Mouse (Mus musculus) liver, embryonic 16.5 days (tissue): Measurements from ENCODE around the gene Hsd3b1. TPM values are rescaled to one million over a fixed set of nuclear protein-coding genes. Genes with fewer than 3 reads are reported as not detected.
A peak's percentile ranks its signal among the peaks of the same experiment; 100 is the strongest.

ENCODE experiments used
- ATAC-seq: fragments of 200-750 bp; cut with Nextera tagmentation; 2 replicates; pipeline ENCODE4 v1.8.0; 2017; ENCODE audit warnings: low read depth, mild to moderate bottlenecking, moderate number of reproducible peaks, moderate library complexity
- H3K27ac ChIP-seq: fragments of 300-500 bp; sonication (generic); 2 replicates; pipeline ENCODE4 v1.5.1; 2014; ENCODE audit warnings: mild to moderate bottlenecking, low read length
- H3K27me3 ChIP-seq: fragments of 300-500 bp; sonication (generic); 2 replicates; pipeline ENCODE4 v1.6.1; 2014; ENCODE audit warnings: low read depth, low read length, mixed read lengths; ENCODE audit not compliant: control insufficient read depth, insufficient read depth
- H3K36me3 ChIP-seq: fragments of 300-500 bp; sonication (generic); 2 replicates; pipeline ENCODE4 v1.6.1; 2014; ENCODE audit warnings: mild to moderate bottlenecking; ENCODE audit not compliant: control insufficient read depth, insufficient read depth
- H3K4me1 ChIP-seq: fragments of 300-500 bp; sonication (generic); 2 replicates; pipeline ENCODE4 v1.6.1; 2014; ENCODE audit warnings: low read depth, low read length, mixed read lengths; ENCODE audit not compliant: control insufficient read depth
- H3K4me2 ChIP-seq: fragments of 300-500 bp; sonication (generic); 2 replicates; pipeline ENCODE4 v1.6.1; 2014; ENCODE audit warnings: low read depth, low read length, mixed read lengths
- H3K4me3 ChIP-seq: fragments of 300-500 bp; sonication (generic); 2 replicates; pipeline ENCODE4 v1.5.1; 2014; ENCODE audit warnings: low read depth, mild to moderate bottlenecking, low read length
- H3K9ac ChIP-seq: fragments of 300-500 bp; sonication (generic); 2 replicates; pipeline ENCODE4 v1.6.1; 2014; ENCODE audit warnings: low read depth, low read length
- H3K9me3 ChIP-seq: fragments of 300-500 bp; sonication (generic); replicated peaks from 2 replicates; pipeline ENCODE4 v1.6.1; 2016; ENCODE audit warnings: low read length; ENCODE audit not compliant: control insufficient read depth
- WGBS: fragments of 180-500 bp; shearing (Covaris S2); extraction: QIAGEN DNeasy Blood & Tissue Kit; methylation state at CpG from one replicate; pipeline ENCODE4 v1.1.7; 2014; ENCODE audit not compliant: insufficient replicate concordance; 5-methylcytosine and 5-hydroxymethylcytosine counted together
- polyA plus RNA-seq: library from polyadenylated mRNA; unstranded; fragments of >200 nt; fragmentation: Nextera tagmentation; extraction: Ambion mirVana; gene quantifications from 2 replicates; pipeline ENCODE4 v1.2.1, GENCODE M21; 2015

Gene Hsd3b1
- polyA plus RNA-seq, result 32.1 and 38.9 TPM in 2 replicates

DNA sequence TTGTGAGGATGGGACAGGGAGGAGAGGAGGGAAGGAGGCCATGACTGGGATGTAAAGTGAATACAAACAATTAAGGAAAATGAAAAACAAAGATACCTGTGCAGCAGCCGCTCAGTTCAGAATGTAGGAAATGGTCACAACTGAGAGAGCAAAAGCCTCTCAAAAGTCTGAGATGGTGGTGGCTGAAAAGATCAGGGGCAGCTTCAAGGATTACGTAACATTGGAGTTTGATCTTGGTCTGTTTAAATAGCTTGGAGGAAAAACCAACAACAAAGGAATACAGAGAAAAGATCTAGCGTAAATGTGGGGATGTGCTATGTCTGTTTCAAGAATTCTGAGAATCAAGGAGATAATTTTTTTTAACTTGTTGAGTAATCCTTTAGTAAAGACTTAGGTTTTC is at the start of gene Hsd3b1:
Hsd3b1 (minus strand) TSS at position 219 of the 400 bp plus-strand sequence.
- Histone ChIP-seq H3K27me3 (no peaks in the 10 kb centered on the region), H3K36me3 (no peaks in the 10 kb centered on the region), H3K4me1 (peaks cover 6% of the 10 kb centered on the region), H3K9me3 (no peaks in the 10 kb centered on the region), H3K4me3 (peak within 1 kb of the TSS; percentile 37), H3K4me2 (peak within 1 kb of the TSS; percentile 19), H3K9ac (peak within 1 kb of the TSS; percentile 17; the same call in 1 of the 2 replicates), H3K27ac (peak within 1 kb of the TSS; percentile 51; the same call in 1 of the 2 replicates)
- WGBS, result 58% methylated on average over 3 of the region's 3 CpGs
- no peak for ATAC-seq

DNA sequence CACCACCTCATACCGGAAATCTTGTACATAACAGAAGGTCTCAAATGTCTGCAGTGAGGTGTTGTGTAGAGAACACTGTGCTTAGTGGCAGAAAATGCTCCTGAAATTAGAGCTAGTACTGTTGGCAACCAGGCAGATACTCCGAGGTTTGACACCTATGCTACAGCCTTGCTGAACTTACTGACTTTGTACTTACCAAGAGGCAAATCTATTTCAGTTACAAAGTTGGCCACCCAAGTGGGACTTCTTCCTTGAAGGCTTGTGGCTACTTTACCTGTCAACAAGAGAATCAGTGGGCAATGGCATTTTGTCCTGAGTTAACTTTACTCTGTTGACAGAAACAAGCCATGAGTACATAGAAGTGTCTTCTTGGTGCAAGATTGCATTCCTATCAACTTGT is 38.0 kb upstream of the Hsd3b1 start:
- H3K9ac ChIP-seq, result no peak overlapping the region
- no peak overlapping the region for H3K4me2 ChIP-seq
- 58% methylated on average over 2 of the region's 2 CpGs for WGBS
- no peaks in the 10 kb centered on the region for H3K27me3 ChIP-seq
- no peak overlapping the region for H3K4me3 ChIP-seq
- ATAC-seq, result no peak
- H3K27ac ChIP-seq, result no peak overlapping the region
- H3K36me3 ChIP-seq, result no peaks in the 10 kb centered on the region
- H3K9me3 ChIP-seq, result no peaks in the 10 kb centered on the region
- H3K4me1 ChIP-seq, result no peaks in the 10 kb centered on the region

DNA sequence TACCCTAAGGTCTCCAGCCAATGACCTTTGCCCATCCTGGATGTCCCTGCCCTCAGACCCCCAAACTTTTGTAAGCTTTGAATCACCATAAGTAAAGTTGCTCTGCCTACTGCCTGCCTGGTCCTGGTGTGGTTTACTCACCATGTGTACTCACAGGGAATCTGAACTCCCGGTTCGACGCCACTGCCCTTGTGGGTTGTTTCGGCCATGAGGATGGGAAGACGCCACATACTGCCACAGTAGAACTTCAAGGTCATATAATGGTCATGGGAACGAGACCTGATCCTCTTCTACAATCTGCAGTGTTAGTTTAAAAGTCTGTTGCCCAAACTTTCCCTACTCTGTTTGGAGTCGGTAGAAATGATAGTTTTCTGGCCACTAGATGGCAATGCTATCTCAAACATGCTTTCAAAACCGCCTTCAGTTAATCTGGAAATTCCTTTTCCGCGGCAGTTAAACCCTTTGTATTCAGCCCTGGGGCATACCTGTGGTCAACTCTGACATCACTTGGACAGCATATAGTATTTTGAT is 35.5 kb upstream of the Hsd3b1 start:
- no peak for ATAC-seq
- no peaks in the 10 kb centered on the region for H3K27me3 ChIP-seq
- no peak overlapping the region for H3K4me2 ChIP-seq
- no peak overlapping the region for H3K9ac ChIP-seq
- no peak overlapping the region for H3K27ac ChIP-seq
- H3K36me3 ChIP-seq, result no peaks in the 10 kb centered on the region
- 31% methylated on average over 10 of the region's 10 CpGs for WGBS
- no peaks in the 10 kb centered on the region for H3K4me1 ChIP-seq
- H3K9me3 ChIP-seq, result no peaks in the 10 kb centered on the region
- H3K4me3 ChIP-seq, result no peak overlapping the region

DNA sequence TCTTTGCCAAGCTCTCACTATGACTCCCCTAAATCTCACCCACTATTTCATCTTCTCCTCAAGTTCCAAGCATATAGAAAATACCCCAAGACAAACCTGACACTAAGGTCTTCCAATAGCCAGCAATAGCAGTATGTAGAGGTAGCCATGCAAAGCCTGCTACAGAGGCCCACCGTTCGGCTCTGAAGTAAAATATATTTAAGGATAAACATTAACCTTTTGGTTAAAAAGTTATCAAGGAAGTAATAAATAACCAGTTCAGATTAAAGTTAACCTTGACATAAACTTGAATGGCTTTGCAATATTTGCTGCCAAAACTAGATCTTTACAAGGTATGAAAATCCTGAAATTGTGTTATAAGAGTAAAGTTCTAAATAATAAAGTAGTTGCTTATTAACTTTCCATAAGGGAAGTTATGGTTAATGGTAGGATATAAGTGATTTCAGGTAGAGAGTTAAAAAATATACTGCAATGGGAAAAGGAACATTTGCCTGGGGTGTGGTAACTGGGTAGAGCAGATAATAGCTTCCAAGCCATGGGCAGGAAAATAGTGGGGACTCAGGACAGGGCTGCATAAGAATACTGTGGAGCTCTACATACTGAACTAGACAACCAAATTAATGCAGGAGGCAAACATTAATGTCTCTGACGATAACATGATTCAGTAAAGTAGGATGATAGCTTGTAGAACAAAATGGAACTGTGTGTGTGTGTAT is 33.6 kb upstream of the Hsd3b1 start, which contains the start of gene Hao2:
Hao2 (minus strand) TSS at position 183 of the 716 bp plus-strand sequence.
- Histone ChIP-seq H3K4me3 (peak within 1 kb of the TSS; percentile 20), H3K4me1 (no peaks in the 10 kb centered on the region; the same call in 1 of the 2 replicates), H3K9me3 (no peaks in the 10 kb centered on the region), H3K27me3 (no peaks in the 10 kb centered on the region), H3K4me2 (peak within 1 kb of the TSS; percentile 36), H3K9ac (no peak within 1 kb of the TSS; the same call in 1 of the 2 replicates), H3K27ac (no peak within 1 kb of the TSS), H3K36me3 (no peaks in the 10 kb centered on the region)
- ATAC-seq, result 0 out of 2 replicates have a peak, but pooled peaks have one; percentile 5
- WGBS, result 55% methylated on average over 3 of the region's 3 CpGs

DNA sequence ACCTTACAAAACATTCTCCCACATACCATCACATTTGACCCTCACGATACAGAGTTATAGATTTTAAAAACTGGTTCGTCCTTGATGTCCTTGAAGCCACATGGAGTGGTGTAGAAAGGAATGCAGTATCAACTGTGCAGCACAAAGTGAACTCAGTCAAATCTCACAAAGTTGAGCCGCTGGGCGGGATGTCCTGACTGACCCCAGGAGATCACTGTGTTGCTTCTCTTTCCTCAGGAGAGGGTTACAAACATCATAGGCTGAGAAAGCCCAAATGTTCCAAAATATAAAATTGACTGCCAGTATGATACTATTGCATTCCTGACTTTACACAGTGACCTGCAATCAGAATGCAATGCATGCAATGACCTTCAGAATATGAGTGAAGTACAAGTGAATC is 30.8 kb upstream of the Hsd3b1 start:
- H3K27me3 ChIP-seq, result no peaks in the 10 kb centered on the region
- WGBS, result 58% methylated on average over 4 of the region's 4 CpGs

DNA sequence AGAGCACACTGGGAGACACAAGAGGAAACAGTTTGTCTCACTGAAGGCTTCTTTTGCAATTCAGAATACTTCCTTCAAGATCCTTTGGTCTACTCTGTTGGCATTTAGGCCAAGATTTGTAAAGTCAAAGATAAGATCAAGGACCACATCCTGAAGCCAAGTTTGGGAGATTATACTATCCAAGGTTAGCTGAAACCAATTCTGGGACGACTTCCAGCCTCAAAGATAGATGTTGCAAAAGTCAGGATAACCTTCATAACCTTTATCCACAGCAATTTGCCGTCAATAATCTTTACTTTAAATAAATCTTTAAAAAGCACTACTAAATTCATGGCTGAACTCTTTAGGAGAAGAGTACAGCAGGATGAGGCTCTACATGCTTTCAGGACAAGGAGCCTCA is 28.6 kb upstream of the Hsd3b1 start:
- 37% methylated on average over 2 of the region's 2 CpGs for WGBS
- Histone ChIP-seq H3K4me3 (no peak overlapping the region), H3K27ac (no peak overlapping the region), H3K27me3 (no peaks in the 10 kb centered on the region), H3K36me3 (no peaks in the 10 kb centered on the region), H3K9ac (no peak overlapping the region), H3K4me1 (no peaks in the 10 kb centered on the region; the same call in 1 of the 2 replicates), H3K9me3 (no peaks in the 10 kb centered on the region), H3K4me2 (no peak overlapping the region)
- ATAC-seq, result no peak

More for the DNA sequence above, 30.8 kb upstream of the Hsd3b1 start:
- Histone ChIP-seq H3K4me2 (no peak overlapping the region), H3K27ac (no peak overlapping the region), H3K4me1 (no peaks in the 10 kb centered on the region; the same call in 1 of the 2 replicates), H3K4me3 (no peak overlapping the region), H3K9ac (no peak overlapping the region), H3K36me3 (no peaks in the 10 kb centered on the region), H3K9me3 (no peaks in the 10 kb centered on the region)
- no peak for ATAC-seq

DNA sequence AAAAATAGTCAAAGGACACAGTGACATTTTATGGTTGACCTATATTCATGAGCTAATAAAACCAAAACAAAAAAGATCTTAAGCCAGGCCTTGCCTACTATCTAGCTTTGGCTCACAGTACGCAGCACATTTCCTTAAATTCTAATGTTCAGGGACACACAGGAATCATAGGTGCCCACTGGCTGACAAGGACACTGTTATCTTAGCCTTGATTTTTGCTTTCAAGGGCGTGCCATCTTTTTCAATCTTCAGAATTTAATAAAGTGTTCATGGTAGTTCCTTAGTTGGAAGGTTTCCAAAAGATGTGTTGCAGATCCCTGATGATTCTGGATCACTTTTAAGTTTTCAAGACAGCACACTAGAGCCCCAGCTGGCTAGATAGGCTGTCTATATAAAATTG is 21.2 kb upstream of the Hsd3b1 start:
- no peak overlapping the region for H3K27ac ChIP-seq
- no peaks in the 10 kb centered on the region for H3K9me3 ChIP-seq
- no peak overlapping the region for H3K9ac ChIP-seq
- ATAC-seq, result no peak
- no peaks in the 10 kb centered on the region for H3K36me3 ChIP-seq
- 57% methylated on average over 2 of the region's 2 CpGs for WGBS
- H3K27me3 ChIP-seq, result no peaks in the 10 kb centered on the region
- no peak overlapping the region for H3K4me3 ChIP-seq
- no peak overlapping the region for H3K4me2 ChIP-seq
- no peaks in the 10 kb centered on the region for H3K4me1 ChIP-seq

DNA sequence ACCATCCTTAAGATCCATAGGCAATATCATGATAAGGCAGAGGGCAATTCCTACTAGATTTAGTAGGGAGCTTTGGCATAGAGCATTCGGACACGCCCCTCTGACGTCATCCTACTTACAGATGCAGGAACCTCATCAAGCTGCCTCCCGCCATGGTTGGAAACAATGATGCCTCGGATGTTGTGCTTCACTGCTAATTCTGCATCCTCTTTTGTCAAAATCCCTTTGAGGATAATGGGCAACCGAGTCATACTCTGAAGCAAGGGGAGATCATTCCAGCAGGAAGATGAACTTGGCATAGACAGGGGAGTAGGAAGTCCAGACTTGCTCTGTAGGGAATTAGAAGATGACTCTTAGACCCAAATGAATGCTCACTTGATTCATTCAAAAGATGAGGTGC is 20.6 kb upstream of the Hsd3b1 start:
- H3K4me3 ChIP-seq, result no peak overlapping the region
- WGBS, result 53% methylated on average over 6 of the region's 6 CpGs
- H3K9ac ChIP-seq, result no peak overlapping the region

DNA sequence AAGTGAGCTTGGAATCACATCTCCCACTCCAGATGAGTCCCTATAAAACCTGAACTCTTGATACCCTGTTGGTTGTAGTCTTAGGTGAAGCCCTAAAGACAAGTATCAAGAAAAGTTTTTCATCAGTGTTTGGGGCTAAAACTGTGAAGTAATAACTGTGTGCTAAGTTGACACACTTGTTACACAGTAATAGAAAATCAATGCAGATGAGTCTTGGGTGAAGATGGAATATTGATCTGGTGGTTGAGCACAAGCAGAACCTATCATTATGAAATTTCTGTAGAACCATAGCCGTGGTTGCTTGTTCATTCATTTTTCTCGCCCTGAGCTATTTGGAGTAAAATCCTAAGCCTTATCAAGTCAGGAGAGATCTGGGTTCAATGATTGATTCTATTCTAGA is 8.6 kb upstream of the Hsd3b1 start:
- no peak overlapping the region for H3K4me2 ChIP-seq
- no peaks in the 10 kb centered on the region for H3K9me3 ChIP-seq
- H3K4me1 ChIP-seq, result no peaks in the 10 kb centered on the region
- no peak overlapping the region for H3K9ac ChIP-seq
- no peak for ATAC-seq
- WGBS, result 41% methylated on average over 2 of the region's 2 CpGs
- H3K27me3 ChIP-seq, result no peaks in the 10 kb centered on the region
- no peaks in the 10 kb centered on the region for H3K36me3 ChIP-seq
- H3K27ac ChIP-seq, result no peak overlapping the region
- no peak overlapping the region for H3K4me3 ChIP-seq

More for the DNA sequence above, 20.6 kb upstream of the Hsd3b1 start:
- Histone ChIP-seq H3K4me1 (no peaks in the 10 kb centered on the region), H3K27ac (no peak overlapping the region), H3K36me3 (no peaks in the 10 kb centered on the region), H3K4me2 (no peak overlapping the region), H3K9me3 (no peaks in the 10 kb centered on the region), H3K27me3 (no peaks in the 10 kb centered on the region)
- ATAC-seq, result no peak
